Mouse (Mus musculus): ENCODE data around the gene Hectd1.

Gene Hectd1

DNA sequence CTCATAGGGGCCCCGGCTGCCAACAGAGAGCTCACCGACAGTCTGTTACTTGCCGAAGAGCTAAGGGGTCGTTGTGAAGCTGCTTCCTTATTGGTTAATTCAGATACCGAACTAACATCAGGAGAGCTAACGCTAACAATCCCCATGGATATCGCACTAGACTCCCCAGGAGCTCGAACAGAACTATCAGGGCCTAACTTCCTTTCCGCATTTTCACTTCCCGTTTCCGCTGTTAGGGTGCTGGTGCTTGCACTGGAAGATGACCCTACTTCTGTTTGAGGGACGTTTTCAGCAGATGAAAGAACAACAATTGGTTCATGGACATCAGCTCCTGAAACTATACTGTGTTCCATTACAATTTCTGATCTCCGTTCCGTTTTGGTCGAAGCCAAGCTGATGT, 60.6 kb downstream of the Hectd1 start:
- no peak for DNase-seq (ENCODE audit: extremely low spot score)

DNA sequence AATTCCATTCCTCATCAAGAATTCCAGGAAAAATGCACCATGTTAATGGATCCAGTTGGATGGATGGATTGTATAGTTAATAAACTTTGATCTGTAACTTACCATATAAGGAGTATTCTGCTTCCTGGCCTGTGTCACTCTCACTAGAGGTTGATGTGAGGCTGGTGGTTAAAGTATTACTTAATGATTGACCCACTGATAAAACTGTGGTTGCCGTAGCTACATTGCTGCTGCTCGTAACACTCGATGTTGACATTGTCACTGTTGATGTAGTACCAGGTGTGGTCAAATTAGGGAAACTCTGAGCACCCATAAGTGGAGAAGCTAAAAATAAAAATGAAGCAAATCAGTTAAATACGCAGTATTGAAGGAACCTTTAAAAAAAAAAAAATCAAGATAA, 61.9 kb downstream of the Hectd1 start:
- no peak for DNase-seq (ENCODE audit: extremely low spot score)

DNA sequence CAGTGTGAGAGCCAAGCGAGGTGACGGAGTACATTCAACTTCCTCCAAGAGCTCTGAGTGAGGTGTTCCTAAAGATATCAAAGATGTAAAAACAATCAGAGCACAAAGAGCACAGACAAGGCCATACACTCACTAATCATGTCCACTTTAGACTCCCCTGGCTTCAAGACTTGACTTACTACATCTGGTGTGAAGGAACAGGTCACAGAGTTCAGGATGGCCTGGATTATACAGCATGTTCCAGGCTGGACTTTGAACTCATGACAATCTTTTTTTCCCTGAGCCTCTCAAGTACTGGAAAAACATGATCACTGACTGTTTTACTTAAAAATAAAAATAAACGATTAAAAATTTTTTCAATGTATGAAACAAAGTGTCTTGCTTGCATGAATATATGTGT, 70.0 kb downstream of the Hectd1 start:
- no peak for DNase-seq (ENCODE audit: extremely low spot score)

DNA sequence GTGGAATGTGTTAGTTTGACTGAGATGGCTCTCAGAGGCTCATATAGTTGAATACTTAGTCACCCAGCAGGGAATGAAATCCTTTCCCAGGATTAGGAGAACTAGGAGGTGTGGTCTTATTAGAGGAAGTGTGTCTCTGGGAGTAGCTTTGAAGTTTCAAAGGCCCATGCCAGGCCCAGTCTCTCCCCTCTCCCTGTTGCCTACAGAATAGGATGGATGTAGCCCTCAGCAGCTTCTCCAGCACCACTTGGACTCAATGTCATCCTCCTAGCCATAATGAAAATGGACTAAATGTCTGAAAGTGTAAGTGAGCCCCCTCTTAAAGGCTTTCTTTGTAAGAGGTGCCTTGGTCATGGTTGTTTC, 72.8 kb downstream of the Hectd1 start:
- no peak for DNase-seq (ENCODE audit: extremely low spot score)

DNA sequence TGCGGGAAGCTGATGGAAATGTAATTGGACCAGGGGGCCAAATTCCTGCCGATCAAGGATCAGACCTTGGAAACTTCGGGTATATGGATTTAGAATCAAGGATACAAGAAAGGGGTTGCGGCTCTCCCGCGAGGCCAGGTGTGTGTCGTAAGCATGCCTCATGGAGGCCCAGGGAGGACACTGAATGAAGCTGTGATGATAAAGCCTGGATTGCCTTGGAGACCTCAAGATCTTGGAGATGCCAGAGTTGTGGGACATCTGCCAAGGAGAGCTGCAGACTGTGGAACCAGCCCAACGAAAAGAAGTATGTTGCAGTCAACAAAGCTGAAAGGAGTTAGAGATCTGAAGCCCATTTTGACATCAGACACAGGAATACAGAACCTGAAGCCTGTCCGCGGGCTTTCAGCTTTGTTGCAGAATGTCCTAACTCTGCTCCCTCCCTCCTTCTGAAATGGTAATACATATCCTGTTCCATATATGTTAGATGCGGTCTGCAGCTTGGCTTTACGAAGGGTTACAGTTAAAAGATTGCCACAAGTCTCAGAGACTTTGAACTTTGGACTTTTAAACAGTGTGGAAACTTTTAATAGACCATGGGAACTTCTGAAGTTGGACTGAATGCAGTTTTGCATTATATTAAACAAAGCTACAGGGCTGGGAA, 73.3 kb downstream of the Hectd1 start:
- no peak for DNase-seq (ENCODE audit: extremely low spot score)

DNA sequence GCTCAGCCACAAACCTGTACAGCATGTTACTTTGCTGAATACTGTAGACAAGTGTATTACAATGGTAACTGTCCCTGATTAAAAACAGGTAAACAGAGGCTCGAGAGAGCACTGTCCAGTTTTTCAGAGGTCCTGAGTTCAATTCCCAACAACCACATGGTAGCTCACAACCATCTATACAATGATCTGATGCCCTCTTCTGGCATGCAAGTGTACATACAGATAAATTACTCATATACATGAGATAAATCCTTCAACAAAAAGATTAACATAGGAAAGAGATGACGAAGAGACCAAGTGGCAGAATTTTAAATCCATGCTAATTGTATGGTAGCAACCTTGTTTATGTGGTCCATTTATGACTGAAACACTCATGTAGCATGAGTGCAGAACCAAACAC, 82.0 kb downstream of the Hectd1 start:
- no peak for DNase-seq (ENCODE audit: extremely low spot score)

DNA sequence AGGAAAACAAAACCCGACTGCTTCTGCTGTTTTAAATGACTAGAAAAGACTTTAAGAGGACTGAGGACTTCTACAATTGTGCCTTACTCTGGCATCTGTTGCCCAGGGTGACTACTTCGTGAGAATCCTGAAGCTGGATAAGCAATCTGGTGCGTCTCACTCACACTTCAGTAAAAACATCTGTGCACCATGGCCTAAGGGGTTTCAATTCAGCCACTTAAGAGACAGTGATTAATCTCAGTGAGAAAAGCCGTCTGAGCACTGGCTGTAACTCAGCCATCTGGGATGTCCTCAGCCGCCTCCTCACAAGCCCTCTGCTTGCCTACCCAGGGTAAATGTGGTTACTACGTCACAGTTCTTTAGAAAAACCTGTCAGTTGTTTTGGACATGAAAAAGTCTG, 84.4 kb downstream of the Hectd1 start:
- DNase-seq (ENCODE audit: extremely low spot score): peak; percentile 19

DNA sequence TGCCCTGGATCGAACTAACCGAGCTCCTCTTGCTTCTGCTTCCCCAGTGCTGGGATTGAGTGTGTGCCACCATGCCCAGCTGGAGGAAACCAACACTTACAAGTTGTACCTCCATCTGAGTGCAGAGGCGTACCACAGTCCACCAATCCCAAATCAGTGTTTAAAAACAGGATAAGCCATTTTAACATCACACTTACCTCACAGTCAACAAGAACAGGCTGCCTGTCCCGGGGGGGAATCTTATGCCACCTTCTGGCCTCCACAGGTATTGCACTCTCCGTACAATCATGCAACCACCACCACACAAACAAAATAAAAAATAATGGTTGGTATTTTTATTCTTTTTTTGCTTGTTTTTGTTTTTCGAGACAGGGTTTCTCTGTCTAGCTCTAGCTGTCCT, 87.6 kb downstream of the Hectd1 start:
- peak; percentile 30 for DNase-seq (ENCODE audit: extremely low spot score)

DNA sequence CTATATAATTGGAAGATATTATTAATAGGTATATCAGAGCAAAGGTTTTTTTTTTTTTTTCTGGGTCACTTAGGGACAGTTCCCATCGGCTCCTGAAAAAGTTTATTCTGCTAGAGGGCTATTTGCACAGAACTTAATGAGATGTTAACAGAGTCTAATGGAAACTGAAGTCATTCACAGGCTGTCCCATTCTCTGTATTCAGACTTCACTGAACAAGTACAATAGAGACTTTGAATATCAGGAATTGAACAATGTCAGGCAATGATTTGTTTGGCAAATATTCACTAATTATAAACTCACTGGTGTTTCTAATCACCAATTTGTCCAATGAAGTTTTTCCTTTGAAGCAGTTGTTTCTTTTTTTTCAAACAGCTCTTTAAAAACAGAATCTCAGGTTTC, 92.5 kb downstream of the Hectd1 start:
- no peak for DNase-seq (ENCODE audit: extremely low spot score)

DNA sequence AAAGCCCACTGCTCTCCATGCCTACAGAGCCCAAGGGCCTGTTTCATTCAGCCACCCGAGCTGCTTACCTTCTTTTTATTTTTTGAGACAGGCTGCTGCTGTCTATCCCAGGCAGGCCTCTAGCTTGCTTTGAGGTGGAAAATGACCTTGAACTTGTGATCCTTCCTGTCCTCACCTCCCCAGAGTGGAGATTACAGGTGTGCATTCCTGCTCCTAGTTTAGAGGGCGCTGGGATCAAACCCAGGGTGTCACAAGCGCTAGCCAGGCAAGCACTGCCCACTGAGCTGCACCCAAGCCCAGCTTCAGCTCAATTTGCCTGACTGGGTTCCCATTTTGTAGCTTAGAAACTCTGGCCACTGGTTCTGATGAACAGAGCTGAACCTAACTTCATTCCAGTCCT, 93.0 kb downstream of the Hectd1 start:
- no peak for DNase-seq (ENCODE audit: extremely low spot score)

DNA sequence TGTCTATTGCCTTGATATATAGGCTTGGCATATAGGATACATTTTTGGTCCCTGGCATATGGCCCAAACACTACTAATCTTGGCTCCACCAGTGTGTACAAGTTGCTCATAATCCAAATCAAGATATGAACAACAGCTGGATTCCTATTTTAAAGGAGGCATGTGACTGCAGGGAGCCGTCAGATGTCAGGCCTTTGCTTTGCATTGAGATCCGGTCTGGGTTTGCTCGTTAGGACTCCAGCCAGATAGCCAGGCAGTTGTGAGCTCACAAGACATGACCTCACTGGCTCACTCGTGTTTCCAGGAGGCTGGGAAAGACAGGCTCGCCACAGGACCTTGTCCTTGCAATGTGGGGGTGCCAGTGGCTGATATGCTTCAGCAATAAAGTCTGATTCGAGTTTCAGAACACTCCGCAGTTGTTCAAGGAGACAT, 93.5 kb downstream of the Hectd1 start:
- no peak for DNase-seq (ENCODE audit: extremely low spot score)

DNA sequence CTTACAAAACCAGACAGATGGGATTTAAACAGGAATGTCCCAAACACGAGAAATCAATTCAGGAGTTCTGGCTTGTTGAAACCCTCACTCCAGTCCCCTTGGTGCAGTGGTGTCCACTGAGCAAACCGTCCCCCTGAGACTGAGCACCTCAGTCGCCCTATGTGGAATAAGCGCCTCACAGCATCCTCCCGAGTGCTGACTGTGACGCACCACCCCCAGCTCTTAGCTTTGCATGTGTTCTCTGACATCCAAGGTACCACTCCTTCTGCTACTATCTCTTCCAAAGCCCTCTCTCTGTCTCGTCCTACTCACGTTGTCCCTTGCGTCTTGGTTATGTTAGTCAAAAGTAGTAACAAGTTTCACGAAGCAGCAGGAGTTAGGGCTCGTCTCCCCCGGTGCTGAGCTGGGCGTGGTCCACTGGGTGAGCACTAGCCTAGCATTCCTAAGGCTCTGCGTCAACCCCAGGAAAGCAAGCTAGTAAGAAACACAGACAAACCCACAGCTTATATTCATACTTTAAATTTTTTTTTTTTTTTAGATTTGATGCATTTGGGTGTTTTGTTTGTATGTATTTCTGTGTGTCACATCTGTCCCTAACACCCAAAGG, 94.6 kb downstream of the Hectd1 start:
- DNase-seq (ENCODE audit: extremely low spot score): no peak

DNA sequence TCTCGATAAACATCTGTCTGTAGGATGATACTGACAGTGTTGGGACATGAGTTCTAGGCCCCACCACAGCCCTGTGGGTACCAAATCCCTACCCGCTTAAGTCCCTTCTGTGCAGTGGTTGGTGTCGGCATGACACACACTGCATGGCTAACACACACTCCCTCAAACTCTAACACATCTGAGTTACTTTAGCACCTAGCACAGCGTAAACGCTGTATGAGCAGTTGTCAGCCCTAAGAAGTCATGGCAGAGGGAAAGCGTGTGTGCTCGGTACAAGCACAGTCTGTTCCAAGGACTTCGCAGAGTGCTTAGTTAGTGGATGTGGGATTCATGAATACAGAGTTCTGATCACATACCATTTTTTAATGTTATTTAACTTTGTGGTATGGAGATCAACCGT, 99.5 kb downstream of the Hectd1 start:
- no peak for DNase-seq (ENCODE audit: extremely low spot score)

DNA sequence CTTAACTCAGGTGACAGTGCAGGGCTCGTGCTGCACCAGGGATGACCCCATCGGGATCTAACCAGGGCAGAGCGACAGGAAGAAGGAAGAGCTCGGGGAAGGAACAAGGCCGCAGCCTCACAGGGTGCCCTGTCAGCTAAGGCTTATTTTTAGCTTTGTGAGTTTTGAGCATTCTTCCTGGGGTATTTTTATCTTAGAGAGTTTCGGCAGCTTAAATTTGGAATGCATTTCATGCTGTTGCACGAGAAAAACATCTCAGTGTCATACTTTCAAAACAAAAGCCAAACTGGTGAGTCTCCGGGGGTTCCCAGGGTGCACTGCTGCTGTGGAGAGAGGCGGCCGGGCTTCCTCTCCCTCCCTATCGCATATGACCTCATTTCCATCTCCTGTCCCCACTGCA, 100.3 kb downstream of the Hectd1 start:
- no peak for DNase-seq (ENCODE audit: extremely low spot score)

DNA sequence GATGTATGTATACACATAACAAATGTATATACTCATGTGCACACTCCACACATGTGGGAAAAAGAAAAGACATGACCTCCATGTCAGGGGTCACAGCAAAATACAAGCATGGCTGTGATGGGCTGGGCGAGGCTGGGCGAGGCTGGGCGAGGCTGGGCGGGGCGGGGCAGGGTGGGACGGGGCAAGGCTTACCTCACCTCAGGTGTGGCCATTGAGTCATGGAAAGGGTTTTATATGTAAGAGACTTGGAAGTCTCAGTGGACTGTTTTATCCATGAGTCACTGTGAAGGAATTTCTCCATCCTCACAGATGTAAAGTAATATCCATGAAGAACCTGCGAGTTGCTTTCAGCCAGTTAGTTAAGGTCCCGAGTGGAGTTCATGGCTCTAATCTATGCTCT, 107.5 kb downstream of the Hectd1 start:
- no peak for DNase-seq (ENCODE audit: extremely low spot score)

DNA sequence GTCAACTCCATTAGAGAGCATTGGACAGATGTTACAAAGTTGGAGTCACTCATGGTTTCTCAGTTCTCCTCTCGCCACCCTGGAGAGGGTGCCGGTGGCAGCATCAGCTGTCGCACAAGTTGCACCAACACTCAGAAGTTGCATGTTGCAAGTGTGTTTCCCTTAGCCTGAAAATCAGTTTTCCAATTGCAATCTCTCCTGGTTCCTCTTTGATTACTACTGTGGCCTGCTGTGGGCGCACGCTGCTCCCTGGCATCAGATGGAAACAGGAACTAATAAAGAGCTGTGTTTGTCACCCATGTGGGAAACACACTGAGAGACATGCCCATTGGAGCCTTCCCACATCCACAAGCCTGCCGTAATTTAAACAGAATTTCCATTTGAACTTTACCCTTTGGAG, 110.7 kb downstream of the Hectd1 start:
- DNase-seq (ENCODE audit: extremely low spot score): no peak

DNA sequence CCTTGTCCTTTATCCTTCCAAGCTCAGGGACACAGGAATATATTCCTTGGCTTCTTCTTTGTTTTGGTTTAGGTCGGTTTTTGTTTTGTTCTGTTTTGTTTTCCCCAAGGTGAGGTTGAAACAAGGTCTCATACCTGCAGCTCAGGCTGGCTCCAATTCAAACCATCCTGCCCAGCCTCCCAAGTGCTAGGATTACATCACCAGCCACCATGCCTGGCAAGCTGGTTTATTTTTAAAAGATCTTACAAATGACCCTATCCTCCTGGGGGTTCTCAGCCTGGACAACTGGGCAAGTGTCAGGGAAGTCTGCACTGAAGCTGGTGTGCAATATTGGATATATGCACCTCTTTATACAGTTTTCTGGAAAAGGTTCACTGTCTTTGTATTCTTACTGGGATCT, 116.7 kb downstream of the Hectd1 start:
- DNase-seq (ENCODE audit: extremely low spot score): no peak

DNA sequence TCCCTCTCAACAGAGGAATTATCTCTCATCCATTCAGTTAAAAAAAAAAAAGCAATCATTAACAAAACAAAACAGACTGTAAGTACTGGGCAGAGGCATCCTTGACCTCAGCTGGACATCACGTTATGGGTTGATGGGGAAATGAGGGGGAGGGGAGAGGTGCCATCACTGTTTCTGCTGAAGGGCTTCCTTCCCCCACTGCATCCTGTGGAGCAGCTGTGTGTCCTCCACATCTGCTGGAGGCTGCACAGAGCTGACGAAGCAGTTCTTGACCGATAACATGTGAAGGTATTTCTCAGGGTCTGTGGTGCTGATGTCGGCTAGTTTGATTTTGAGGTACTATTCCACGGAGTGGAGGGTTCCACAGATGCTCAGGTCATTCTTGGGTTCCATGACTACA, 119.2 kb downstream of the Hectd1 start:
- DNase-seq (ENCODE audit: extremely low spot score): no peak

DNA sequence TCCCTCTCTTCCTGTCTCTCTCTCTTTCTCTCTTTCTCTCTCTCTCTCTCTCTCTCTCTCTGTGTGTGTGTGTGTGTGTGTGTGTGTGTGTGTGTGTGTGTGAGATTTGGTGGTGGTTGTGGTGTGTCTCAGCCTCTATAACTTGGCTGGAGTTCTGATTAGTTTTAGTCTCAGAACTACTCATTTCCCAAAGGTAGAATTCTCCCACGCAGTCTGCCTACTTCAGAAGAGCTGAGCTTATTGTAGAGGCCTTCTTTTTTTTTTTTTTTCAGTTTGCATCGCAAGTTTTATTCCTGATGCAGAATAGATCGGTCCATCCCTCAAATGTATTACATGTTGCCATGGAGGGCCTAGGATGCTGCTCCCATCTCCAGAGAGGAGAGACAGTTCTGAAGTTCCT, 119.6 kb downstream of the Hectd1 start:
- DNase-seq (ENCODE audit: extremely low spot score): no peak

DNA sequence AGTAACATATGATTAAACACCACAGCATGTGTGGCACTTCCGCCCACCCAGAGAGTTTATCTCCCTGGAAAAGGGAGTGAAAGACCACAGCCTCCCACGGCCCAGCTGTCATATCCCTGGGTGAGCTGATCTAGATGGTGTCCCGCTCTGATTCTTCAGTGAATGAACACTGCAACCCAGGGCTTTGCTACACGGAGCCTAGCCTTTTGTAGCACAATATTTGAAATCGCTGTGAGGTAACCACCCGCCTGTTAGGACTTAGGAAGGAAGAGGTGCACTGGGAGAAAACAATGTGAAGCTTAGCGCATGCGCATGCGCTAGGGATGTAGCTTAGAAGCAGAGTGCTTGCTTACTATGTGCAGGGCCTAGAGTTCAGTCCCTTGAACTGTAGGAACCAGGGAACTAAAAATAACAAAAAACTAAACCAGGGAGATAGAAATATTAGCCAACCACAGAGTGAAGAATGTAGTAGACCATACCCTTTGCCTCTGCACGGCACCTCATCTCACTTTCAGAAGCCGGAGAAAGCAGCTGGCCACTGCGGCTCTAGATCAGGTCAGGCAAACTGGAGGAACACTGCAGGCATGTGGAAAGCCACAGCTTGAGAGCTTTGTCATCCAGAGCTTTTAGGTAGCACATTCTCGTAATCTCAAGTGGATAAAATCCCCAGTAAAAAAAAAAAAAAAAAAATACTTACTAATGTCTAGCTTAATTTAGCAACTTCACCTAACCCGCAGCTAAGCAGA, 120.2 kb downstream of the Hectd1 start:
- no peak for DNase-seq (ENCODE audit: extremely low spot score)

DNA sequence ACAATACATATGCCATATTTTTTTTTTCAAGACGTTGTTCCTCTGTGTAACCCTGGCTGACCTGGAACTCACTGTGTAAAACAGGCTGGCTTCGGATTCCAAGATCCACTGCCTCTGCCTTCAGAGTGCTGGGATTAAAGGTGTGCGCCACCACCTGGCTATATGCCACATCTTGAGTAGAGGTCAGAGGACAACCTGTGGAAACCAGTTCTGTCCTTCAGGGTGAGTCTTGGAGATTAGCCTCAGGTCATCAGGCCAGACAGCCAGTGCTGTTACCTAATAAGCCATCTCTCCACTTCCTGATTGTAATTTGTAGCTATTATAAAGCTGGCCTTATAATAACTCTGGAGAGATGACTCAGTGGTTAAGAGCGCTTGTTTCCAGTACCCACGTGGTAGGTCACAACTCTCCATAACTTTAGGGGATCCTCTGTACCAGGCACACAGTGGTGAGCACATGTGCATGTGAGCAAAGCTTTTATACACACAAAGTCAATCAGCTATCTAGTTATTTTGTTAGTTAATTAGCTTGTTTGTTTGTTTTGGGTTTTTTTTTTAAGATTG, 122.6 kb downstream of the Hectd1 start:
- no peak for DNase-seq (ENCODE audit: extremely low spot score)

DNA sequence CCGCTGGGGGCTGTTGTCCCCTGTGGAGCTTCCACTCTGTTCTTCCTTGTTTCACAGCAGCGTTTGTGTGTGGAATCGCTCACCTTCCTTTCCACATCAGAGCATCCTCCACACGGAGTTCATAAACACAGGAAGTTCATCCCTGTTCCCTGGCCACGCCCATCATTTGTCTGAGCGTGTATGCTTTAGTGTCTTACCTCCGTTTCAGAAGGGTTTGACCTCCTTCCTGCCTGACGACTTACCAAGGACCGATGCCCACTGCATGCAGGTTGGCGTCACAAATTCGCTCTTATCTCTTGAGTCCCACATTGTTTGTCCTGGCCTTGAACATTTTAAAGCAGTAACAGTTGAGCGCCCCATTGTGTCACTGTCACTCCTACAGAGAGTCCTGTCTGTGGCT, 123.6 kb downstream of the Hectd1 start:
- DNase-seq (ENCODE audit: extremely low spot score): no peak

DNA sequence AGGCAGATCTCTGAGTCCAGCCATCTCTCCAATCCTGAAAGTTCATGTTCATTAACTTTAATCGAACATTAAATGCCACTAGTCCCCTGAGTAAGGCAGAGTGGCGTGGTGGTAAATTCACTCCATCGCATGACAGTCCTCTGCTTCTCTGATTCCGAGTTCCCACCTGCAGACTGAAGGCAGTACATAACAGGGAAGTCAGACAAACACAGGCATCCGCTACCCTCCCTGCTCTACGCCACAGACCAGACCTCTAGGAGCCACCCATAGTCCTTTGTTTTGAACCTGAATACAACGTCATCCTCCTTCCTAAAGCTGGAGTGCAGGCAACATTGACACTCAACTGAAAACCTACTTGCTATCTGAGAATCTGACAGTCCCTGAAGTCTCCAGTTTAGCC, 124.8 kb downstream of the Hectd1 start:
- DNase-seq (ENCODE audit: extremely low spot score): no peak

Data from embryo, embryonic 9.5 days (tissue).